Mouse (Mus musculus) adrenal gland, postnatal 36 days (tissue): ENCODE data around the gene Jade2. TPM values are rescaled to one million over a fixed set of nuclear protein-coding genes. Genes with fewer than 3 reads are reported as not detected.
A peak's percentile ranks its signal among the peaks of the same experiment; 100 is the strongest.

Experiments
- DNase-seq, 2 experiments: peaks; one replicate each; pipeline ENCODE4 v3.0.0; 2021; ENCODE audit warnings: mixed read lengths in 1 of 2
- total RNA-seq, 2 experiments: library from RNA; stranded (reverse); gene quantifications; 2 replicates each; pipeline ENCODE4 v1.2.3; 2021

Jade2 gene
- total RNA-seq, 2 experiments from 2014 or later = 17.8 to 18.3 TPM

- DNase-seq = peak; percentile 78 to 88
These were observed 520 bp upstream of the Jade2 start for GRCm38 (mm10) chr11:51857818-51858527.

GRCm38 (mm10) chr11:51856616-51857080 lies 805 bp downstream of the Jade2 start:
- peak; percentile 70 to 79 for DNase-seq

GRCm38 (mm10) chr11:51855818-51856615 lies 1.4 kb downstream of the Jade2 start:
- peak; percentile 80 to 88 for DNase-seq

- DNase-seq = peak; percentile 86 to 91
These were observed 2.3 kb downstream of the Jade2 start for GRCm38 (mm10) chr11:51854981-51855817.

GRCm38 (mm10) chr11:51852595-51852994 lies 4.9 kb downstream of the Jade2 start:
- no peak for DNase-seq

GRCm38 (mm10) chr11:51852091-51852521 lies 5.3 kb downstream of the Jade2 start:
- no peak for DNase-seq

- DNase-seq = no peak
These were observed 6.6 kb downstream of the Jade2 start for GRCm38 (mm10) chr11:51850741-51851330.

GRCm38 (mm10) chr11:51848324-51848723 lies 9.1 kb downstream of the Jade2 start:
- DNase-seq = no peak

GRCm38 (mm10) chr11:51847902-51848301 lies 9.6 kb downstream of the Jade2 start:
- DNase-seq = no peak

GRCm38 (mm10) chr11:51845981-51846883 lies 11.2 kb downstream of the Jade2 start:
- no peak for DNase-seq

- DNase-seq = no peak
These were observed 12.8 kb downstream of the Jade2 start for GRCm38 (mm10) chr11:51844529-51845098.

GRCm38 (mm10) chr11:51843898-51844297 lies 13.6 kb downstream of the Jade2 start:
- no peak for DNase-seq

GRCm38 (mm10) chr11:51843168-51843567 lies 14.3 kb downstream of the Jade2 start:
- DNase-seq = no peak

- no peak for DNase-seq
These were observed 16.3 kb downstream of the Jade2 start for GRCm38 (mm10) chr11:51841149-51841548.

GRCm38 (mm10) chr11:51840657-51841056 lies 16.8 kb downstream of the Jade2 start:
- DNase-seq = no peak

- no peak for DNase-seq
These were observed 17.5 kb downstream of the Jade2 start for GRCm38 (mm10) chr11:51839973-51840372.

GRCm38 (mm10) chr11:51839106-51839505 lies 18.3 kb downstream of the Jade2 start:
- no peak for DNase-seq

GRCm38 (mm10) chr11:51837164-51838153 lies 20.0 kb downstream of the Jade2 start:
- DNase-seq = no peak

- DNase-seq = no peak
These were observed 20.9 kb downstream of the Jade2 start for GRCm38 (mm10) chr11:51836506-51836905.
